Mouse (Mus musculus): ENCODE results near the gene Hhat.

- TF ChIP-seq CHD2 (IDR thresholded peaks at IDR 0.05; ENCODE audit: low read depth, low read length) (no peak), HCFC1 (IDR thresholded peaks at IDR 0.05; ENCODE audit: borderline replicate concordance, insufficient read depth, low read length) (no peak), ZNF384 (IDR thresholded peaks at IDR 0.05; ENCODE audit: low read depth, low read length) (no peak), ZC3H11A (IDR thresholded peaks at IDR 0.05; ENCODE audit: borderline replicate concordance, low read depth, low read length) (no peak), MAFK (IDR thresholded peaks at IDR 0.05; ENCODE audit: insufficient read depth, low read depth, low read length) (no peak)
Measured at GRCm38 (mm10) chr1:192650586-192650985, 120.4 kb downstream of the Hhat start.
